Mouse (Mus musculus): ENCODE results near the gene Gad1.
A peak's percentile ranks its signal among the peaks of the same experiment; 100 is the strongest.

Gad1 gene

DNA sequence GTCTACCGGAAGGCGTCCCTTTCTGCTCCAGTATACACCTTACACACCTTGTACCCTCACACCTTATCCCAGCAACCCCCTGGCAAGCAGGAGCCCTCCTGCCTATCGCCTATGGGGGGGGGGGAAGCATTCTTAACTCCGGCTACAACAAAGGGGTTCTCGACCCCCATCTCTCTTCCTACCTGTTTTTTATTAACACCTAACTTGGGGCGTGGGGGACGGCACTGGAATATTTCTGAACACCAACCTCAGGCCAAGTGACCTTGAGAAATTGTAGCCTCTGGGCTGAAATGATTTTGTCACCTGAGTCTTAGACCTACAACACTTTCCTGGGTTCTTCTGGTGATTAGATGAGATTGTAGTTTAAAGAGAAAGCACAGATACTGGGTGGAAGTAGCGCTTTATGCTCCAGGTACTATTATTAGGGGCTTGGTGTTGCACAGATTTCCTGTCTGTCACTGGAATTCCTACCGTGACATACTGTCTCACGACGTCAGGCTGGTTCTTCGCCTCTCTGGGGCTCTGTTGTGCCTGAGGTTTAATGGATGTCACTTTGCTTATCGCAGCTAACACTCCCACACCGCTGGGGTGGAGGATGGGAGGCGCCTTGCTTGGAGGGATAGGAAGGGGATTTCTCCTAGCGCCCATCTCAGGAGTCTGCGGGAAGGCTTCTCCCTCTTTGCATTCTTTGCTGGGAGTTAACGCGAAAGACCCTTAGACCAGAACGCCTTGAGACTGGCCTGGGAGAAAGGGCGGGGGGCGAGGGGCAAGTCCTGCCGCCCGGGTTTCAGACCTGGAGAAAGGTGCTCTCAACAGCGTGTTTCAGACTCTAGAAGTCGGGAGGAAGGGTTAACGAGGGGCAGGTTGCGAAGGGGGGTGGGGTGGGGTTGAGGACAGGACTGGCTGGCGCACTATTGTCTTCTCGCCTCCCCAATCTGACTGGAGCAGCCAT is 13.1 kb downstream of the Gad1 start:
- no peak for DNase-seq

- no peak for DNase-seq
Measured at GRCm38 (mm10) chr2:70566603-70566981, 13.7 kb downstream of the Gad1 start.

- no peak for DNase-seq
Measured at GRCm38 (mm10) chr2:70567071-70567681, 14.3 kb downstream of the Gad1 start.

DNA sequence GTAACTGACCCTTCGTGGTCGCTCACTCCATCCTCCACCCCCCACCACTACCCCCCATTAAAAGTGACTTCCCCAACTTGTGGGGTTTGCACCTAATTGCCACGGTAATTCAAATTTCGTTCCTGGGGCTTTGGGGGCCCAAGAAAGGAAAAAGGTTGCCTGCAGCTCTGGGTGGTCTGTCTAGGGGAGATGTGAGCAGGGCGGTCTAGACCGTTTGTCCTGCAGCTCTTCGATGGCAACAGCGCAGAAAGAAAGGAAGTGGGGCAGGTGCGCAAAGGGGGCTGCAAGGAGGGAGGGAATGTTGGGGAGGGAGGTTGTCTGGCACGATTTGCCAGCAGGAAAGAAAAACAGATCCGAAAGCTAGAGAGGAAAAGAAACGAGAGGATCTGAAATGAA is 14.8 kb downstream of the Gad1 start:
- no peak for DNase-seq

GRCm38 (mm10) chr2:70568198-70568941 is 15.5 kb downstream of the Gad1 start:
- no peak for DNase-seq

DNA sequence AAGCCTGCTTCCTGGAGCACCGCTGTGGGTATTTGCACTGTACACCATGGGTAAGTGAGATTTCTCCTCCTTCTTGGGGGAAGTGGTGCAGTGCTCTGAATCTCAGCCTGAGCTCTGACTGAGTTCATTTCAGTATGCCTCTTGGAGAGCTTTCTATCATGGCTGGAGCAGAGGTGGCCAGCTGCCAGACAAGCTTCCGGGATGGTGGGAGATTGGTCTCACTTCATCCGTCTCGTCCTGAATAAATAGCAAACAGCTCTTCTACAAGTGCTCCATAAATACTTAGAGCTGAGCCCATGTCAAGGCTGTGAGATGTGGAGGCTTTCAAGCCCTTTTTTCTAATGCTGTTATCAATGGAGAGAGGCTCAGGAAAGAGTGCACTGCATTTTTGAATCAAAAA is 18.8 kb downstream of the Gad1 start:
- no peak for DNase-seq

GRCm38 (mm10) chr2:70572251-70572650 is 19.4 kb downstream of the Gad1 start:
- no peak for DNase-seq

- no peak for DNase-seq
Measured at GRCm38 (mm10) chr2:70573544-70574210, 20.8 kb downstream of the Gad1 start.

- DNase-seq, result no peak
Measured at GRCm38 (mm10) chr2:70588200-70588599, 35.3 kb downstream of the Gad1 start.

- DNase-seq, result no peak
Measured at GRCm38 (mm10) chr2:70592432-70592831, 39.6 kb downstream of the Gad1 start.

GRCm38 (mm10) chr2:70593670-70594069 is 40.8 kb downstream of the Gad1 start:
- no peak for DNase-seq

DNA sequence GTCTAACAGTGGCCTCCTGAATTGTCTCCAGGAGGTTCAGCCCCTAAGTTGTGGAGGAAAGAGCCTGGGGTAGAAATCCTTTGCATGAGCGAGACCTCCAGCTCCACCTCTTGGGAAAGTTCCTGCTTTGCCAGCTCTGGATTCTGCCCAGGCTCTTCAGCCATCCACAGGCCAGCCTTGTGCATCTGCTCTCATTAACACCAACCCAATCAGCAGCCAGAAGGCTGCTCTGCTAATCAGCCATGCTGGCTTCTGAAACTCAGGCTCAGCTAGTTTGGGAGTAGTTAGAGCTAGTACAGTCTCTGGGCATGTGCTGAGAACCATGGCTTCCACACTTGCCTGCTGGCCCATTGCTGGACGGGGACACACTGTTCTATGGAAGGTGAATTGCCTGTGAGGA is 43.0 kb downstream of the Gad1 start:
- no peak for DNase-seq

- no peak for DNase-seq
Measured at GRCm38 (mm10) chr2:70609769-70610168, 56.9 kb downstream of the Gad1 start.

DNA sequence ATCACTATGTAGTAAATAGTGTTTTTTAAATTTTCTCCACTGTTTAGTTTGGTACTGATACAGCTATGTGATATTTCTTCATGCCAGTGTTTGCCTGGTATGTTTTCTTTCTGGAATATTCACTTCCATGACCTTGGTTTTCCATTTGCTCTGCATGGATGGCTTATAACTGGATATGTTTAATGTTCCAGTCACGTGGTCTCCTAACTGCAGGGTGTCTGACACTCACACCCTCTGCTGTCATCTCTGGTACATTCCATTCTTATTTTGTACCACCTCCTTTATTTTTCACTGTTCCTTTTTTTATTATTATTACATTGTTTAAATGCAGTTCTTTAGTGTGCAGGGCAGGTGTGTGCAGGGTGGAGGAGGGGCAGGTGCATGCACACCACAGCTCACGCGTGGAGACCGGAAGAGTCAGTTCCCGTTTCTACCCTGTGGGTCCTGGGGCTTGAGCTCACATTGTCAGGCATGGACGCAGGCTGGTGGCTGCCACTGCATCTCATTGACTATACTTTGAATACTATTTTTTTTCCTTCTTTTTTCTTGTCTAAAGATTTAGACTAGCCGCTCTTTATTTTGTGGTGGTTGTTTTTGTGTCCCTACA is 62.0 kb downstream of the Gad1 start:
- no peak for DNase-seq

DNA sequence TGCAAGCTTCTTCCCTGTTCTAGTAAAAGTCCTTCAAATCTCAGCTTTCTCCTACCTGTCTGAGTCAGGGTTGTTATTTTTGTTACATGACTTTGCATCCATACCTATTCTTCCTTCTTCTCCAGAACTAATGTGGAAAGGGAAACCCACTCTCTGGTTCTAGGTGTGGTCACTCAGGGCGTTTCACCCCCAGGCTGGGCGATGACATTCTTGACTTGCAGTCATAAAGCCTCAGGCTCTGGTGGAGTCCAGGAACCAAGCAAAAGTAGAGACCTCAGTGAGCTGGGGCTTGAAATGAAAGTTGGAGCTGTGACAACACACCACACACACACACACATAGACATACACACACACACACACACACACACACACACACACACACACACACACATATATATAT is 63.2 kb downstream of the Gad1 start:
- no peak for DNase-seq

DNA sequence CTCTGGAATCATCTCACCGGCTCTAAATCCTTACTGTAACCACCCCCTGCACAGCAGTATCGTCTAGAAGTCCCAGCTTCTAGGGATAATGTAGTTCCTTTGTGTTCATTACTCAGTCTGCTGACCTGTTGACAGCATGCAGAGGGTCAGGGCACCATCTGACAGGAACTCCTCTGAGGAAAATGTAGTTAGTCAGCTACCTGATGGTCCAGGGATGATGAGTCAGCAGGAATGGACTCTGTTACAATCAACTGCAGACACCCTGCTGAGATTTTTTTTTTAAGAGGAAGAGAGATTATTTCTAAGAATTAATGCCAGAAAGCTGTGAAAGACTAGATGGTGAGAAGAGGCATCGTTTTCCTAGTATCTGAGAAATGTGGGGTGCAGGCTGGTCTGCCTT is 63.7 kb downstream of the Gad1 start:
- DNase-seq, result no peak

- no peak for DNase-seq
Measured at GRCm38 (mm10) chr2:70619232-70619835, 66.5 kb downstream of the Gad1 start.

- DNase-seq, result peak; percentile 12
Measured at GRCm38 (mm10) chr2:70620225-70620624, 67.4 kb downstream of the Gad1 start.

DNA sequence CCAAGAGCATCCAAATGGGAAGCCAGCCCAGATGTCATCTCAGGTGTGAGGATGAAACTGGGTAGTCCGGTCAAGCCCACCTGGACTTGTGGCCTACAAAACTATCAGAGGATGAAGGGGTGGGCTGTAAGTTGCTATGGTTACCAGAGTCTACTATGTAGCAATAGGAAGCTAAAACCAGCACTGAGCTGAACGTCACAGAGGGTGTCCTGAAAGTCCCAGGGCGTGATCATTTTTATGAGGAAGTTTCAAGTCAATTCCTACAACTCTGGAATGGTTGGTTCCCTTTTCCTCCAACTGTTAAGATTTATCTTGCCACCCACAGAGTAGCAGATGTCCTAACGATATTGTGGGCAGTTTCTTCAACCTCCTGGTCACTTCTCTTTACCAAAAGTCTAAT is 69.4 kb downstream of the Gad1 start:
- DNase-seq, result no peak

DNA sequence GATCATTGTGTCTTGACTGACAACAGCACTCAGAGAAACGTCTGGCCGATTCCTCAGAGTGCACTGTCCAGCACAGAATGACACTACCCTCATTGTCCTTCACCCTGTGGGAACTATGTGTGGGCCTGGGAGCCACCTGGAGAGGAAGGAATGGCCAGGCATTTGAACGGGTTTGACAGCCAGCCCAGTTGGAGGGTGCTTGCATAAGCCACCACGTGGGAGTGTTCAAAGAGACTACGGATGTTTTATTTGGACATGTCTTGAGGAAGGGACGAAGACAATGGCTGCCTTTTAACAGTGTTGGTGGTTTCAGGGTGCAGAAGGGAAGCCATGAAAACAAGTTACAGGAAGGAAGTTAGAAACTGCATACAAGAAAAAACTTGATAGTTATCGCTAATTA is 72.9 kb downstream of the Gad1 start:
- DNase-seq, result no peak

GRCm38 (mm10) chr2:70628397-70628796 is 75.5 kb downstream of the Gad1 start:
- no peak for DNase-seq

DNA sequence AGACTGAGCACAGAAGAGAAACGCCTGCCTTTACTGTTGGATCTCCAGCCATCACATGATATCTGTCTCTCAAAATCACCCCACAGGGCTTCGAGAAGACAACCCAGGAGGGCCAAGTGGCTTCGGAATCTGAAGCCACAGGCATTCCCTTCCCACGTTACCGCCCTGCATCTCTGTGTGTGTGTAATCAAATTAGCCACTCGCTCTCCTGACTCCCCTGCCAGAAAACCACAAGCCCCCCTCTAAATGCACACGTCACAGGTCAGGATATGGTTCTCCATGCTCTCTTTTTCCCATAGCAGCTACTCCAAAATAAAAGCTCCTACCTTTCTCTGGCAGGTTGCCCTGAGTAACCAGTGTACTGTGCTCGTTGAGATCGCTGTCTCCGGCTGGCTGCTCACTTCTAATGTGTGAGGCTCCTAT is 76.5 kb downstream of the Gad1 start:
- DNase-seq, result peak; percentile 5

All from right cerebral cortex, postnatal 25 days (tissue).